Mouse (Mus musculus) lung, postnatal 4 days (tissue): ENCODE measurements at regions not wholly inside any gene's neighbourhood (a gene's known extent, or its start where the extent isn't known, plus 50 kb on each side); places are given as distances from the start of the nearest gene placed in this dataset.

Source experiments
- DNase-seq, 2 experiments: peaks; one replicate each; pipeline ENCODE4 v3.0.0; 2021

DNA sequence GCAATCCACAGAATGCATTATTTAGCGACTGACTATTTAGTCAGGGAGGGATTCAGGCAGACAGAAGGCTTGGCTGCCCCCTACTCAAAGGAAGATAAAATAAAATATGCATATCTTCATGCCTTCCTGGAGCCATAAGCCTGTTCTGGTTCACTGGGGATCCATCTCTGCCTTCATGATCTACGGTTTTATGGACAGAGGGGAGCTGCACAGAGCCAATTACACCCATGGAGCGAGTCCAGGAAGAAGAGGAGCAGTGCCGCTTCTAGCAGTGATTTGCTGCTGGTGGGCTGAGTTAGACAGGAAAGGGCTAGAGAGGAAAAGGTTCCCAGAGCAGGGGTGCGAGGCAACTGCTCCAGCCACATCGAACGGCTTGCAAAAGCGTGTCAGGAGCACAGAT lies 248.2 kb upstream of the Camk1g start:
- DNase-seq, result no peak

DNA sequence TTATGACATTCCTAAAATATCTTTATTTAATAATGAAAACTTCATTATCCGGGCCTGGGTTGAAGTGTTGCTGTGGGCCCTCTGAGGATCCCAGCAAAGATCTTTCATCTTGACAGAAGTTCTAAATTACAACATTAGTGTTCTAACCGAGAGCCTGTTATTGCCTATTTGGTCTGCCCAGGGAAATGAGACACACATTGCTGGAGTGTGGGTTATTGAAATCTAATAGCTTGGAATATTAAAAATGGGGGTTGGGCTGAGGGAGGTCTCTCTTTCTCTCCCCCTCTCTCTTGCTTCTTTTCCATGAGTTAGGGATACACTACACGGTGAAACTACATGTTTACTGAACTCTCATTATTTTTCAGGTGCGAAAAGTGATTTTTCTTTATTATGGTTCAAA lies 240.4 kb upstream of the Camk1g start:
- no peak for DNase-seq

DNA sequence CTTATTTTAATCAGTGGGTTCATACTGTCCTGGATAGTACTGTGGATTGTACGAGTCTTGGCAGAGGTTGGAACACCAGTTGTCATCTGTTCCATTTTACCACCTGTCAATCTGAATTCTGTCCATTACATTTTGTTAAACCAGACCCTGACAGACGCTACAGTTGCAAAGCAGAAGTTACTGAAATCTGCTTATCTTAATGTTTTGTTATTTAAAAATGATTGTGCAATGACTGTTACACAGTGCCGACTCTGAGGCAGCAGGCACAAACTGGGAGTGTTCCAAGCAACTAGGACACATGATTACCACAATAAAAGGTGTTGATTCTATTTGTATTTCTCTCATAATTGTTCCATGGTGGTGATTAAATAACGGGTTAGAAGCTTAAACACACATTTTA lies 229.8 kb upstream of the Camk1g start:
- DNase-seq, result no peak

DNA sequence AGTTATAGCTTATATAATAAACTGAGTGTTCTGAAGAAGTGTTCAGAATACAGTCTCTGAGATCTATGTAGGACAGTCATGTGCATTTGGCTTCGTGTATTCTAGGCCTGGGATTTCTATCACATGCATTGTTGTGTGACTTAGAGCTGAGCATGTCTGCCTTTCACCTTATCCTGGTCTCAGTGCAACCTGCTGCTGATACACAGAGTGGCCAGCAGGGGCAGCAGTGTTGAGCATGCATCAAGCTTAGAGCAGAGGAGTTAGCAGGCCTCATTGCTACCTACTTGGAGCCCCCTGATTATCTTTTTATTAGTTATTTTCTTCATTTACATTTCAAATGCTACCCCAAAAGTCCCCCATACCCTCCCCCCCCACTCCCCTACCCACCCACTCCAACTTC lies 229.1 kb upstream of the Camk1g start:
- DNase-seq, result peak in 1 of 2 experiments; percentile 6

DNA sequence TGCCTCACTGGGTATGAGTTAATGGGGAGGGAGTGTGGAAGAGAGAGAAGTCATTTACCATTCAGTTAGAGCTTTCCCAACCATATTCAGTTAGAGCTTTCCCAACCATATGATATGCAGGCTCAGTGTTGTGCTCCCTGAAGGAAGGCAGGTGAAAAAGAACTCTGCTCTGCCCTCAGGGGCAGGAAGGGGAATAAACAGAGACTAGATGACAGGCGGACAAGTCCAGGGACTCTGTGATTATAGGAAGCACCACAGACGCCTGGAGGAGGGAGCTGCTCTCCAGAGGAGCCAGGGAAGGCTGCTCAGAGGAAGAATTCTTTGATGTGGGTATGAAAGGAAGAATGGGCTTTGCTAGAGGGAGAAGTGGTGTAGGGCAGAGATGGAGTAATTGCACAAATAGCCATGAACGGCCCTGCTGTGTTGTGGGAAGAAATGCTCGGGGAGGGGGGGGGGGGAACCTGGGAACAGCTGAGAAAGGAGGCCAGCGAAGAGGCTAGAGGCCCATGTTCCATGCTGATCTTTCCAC lies 220.3 kb upstream of the Camk1g start:
- DNase-seq, result no peak

DNA sequence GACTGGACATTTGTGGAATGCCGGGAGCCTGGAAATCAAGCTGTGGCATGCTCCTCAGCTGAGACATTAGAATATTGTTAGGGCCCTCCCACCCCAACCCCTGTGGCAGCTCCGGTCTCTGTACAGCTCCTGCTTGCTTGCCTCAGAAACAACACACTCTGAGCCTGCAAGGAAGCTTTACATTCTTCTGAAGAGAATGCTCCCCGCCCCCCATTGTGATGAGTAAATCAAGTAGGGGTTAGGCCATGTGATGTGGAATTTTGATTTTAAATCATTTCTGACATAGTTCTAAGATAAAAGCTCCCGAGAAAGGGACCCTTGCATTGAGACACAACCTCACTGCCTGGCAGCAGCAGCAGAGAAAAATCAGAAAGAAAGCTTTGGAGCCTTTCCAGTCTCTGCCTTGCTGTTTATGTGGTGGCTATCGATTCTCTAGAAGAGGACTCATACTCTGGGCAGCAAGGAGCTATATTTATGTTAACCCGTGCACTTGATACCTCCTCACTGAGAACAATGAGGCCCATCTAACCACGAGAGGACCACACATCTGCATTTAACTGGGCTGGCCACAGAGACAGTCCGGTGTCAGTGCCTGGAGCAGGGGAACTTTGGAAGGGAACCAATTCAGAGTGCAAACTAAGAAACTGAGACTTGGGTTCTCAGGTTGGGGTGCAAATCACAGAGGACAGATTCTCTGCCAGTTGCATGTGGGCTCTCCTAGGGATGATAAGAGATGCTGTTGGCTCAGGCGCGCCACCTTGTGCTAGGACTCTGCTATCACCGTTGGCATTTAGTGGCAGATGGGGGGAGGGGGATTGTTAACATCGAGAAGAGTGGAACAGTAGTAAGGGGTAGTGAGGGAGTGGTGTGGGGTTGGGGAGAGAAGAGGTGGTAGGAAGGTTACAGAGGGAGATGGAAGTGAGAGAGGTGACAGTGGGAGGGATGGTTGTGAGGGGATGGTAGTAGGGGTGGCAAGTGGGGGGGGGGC lies 218.7 kb upstream of the Camk1g start:
- peak; percentile 58 to 73 for DNase-seq

DNA sequence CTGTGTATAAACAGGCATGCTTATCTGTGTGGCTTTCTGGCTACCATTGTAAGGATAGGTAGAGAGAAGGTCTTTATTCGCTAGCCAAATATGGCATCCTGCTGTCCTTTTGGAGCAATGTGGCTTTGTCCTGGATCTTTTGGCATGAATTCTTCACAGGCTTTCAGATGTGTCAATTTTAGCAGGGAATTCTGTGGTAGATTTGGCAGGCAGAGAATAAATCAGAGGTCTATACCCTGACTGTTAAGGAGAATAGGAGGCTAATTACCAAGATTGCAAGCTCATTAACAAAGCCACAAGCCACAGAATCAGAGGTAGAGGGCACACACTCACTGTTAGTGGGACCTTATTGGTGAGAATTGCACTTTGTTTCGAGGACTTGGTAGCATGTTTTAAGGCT lies 217.2 kb upstream of the Camk1g start:
- no peak for DNase-seq

DNA sequence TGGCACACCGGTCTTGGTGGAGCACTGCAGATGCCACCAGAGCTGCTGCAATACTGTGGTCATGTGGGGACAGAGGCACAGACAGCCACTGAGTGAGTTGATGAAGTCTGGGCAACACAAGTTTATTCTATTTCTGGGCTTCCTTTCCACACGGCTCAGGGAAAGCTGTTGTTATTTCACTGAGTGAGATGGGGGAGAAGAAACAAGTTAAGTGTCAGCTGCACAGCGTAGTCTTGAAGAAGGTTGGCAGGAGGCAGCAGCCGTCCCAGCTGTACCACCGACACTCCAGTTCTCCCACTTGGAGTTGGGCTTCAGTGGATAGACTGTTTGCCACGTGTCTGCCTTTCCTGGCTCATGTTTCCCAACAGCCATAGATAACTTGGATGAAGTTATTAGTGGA lies 216.8 kb upstream of the Camk1g start:
- DNase-seq, result peak in 1 of 2 experiments; percentile 27

DNA sequence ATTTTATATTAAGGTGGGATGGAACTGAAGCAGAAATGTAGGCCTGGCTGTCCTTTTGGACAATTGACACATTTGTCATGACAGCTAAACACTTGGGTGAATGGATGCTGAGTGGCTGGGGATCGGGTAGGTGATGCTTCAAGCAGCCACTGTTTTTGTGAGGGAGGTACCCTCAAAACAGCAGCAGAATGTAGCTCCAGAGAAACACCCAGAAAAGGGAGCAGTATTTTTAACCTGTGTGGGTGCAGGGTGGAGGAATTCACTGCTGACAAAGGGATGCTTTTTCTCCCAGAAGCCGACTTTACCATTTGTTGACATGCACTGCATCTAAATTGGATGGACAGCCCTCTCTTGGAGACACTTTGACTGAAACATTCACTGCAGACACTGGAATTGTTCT lies 213.7 kb upstream of the Camk1g start:
- DNase-seq, result no peak

DNA sequence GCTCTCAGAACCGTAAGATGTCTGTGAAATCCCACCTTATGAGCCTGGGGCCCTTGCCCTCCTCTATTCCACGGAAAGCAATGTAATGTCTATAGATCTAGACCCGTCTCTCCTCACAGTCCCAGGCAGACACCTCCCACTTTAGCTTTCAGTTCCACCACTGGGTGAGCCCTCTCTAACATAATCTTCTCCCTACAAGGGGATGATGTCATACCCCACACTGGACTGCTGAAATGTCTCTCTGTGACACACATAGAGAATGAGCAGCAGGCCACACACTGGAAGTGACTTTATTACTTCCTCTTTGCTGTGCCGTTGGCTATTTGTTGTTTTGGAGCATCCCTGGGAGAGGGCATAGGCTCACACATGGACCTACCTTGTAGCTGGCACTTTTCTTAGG lies 210.3 kb upstream of the Camk1g start:
- DNase-seq, result no peak

DNA sequence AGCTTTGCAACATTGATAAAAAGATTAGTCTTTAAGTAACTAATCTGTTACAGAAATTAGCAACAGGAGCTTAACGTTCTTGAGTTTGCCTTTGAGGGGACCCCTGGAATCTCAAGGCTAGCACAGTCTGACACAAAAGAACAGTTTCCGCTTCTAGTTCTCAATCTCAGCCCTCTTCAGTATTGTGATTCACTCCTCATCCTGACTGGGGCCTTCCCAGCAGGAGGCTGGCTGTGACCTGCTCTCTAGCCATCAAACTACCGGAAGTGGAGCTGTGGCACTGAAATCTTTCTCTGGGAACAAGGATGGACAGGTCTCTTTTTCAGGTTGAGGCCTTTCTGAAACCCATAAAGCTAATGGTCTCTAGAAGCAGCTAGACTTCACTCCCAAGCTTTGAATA lies 209.6 kb upstream of the Camk1g start:
- DNase-seq, result no peak

DNA sequence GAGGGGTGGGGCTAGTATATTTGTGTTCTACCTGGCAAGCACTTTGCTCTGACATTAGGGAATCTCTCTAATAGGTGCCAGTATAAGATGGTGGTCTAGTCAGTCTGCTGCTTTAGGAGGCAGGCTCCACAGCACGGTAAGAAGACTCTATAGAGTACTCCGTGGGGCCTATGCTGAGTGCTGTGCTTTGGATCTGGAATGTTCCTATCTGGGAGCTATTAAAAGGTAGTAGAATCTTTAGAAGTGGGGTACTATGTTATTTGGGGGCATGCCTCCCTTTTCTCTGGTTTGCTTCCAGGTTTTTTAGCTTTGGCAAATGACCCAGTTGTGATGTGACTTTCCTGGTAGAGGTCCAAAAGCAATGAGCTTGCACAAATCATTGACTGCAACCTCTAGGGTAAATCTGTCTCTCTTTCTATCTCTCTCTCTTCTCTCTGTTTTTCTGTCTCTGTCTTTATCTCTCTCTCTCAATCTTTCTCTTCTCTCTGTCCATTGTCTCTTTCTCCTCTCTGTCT lies 208.6 kb upstream of the Camk1g start:
- DNase-seq, result no peak

DNA sequence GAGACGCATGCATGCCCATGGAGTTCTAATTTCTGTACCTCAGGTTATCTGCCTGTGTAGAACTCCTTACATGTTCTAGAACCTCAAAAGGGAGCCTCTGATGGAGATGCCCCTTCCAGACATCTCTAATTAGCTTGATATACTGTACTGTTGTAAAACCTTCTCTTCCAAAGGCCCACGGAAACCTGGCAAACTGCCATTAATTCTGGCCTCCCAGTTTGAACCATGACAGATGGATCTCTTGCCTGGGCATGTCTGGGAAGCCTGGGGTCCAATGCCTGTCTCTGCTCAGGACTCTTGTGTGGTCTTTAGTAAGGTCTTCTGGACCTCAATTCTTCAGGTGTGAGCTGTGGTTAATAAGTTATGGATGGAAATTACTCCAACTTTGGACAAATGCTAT lies 207.7 kb upstream of the Camk1g start:
- no peak for DNase-seq

DNA sequence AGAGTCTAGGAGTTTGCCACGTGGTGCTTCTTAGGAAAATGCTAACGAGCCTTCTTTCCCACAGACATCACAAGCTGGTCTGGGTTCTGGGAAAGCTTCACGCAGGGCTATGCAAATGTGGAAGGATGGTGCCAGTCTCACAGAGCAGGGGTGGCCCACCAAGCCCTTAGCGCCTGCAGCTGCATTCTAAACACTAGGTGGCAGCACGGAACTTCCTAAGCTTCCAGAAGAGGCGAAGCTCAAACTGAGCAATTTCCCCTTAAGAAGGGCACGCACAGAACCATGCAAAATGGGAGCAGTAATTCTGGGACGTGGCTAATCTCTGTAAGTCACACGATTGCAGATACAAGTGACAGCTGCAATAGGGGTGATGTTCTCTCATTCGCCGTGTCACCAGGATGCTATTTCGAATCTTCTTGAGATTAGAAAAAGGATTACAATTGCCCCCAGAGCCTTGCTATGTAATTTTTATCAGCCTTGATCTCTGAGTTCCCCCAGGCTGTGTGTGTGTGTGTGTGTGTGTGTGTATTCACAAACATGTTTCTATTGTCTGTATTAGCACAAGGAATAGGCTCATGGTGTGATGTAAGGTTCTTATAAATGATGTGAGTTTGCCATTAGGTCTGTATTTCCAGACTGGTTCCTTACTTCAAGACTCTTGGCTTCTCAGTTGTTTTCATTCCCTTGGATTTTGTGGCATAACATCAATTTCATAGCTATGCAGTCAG lies 206.1 kb upstream of the Camk1g start:
- peak; percentile 77 to 78 for DNase-seq

DNA sequence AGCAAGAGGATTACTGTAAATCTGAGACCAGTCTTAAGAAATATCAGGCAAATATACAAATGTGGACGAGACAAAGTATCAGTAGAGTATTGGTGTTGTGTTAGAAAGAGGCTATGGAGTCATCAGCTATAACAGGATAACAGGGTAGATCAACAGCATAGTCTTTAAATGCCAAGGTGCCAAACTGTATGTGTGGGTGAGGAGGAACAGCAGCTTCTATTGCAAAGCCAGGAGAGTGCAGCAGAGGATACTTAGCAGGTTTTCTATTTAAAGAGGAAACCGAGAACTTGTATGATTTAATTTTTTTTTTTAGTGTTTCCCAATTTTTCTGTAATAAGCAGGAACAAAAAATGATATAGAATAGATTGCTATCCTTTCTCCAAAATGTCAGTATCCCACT lies 202.7 kb upstream of the Camk1g start:
- no peak for DNase-seq

DNA sequence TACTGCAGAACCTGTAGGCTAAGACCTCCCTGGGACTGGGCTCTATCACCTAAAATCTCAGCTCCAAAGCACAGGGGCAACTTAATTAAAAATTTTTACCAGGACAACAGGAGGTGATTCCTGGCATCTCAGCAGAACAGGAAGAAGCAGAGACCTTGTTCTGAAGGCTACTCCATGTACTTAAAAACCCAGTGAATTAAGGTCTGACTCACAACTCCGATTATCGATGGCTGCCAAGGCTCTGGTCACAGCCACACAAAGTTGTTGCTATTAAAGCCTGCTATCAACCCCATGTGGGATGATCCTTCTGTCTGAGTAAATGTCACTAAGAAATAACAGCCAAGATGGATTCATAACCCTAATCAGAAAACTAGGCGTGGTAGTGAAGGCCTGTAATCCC lies 202.3 kb upstream of the Camk1g start:
- no peak for DNase-seq

DNA sequence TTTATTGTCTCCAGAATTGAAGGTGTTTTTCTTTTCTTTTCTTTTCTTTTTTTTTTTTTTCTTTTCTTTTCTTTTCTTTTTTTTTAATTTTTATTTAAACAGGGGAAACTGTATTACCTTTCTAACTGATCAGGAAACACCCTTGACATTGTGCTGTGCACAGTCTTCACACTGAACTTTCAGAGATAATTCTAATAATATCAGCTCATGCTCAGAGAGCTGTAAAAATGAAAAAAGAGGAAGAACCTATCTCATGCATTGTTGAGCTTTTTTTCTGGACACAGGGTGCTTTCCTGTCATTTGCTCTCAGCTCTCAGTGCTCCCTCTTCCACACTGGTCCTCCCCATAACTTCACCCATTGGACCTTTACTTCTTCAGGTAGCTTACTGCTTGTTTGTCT lies 201.0 kb upstream of the Camk1g start:
- DNase-seq, result no peak

DNA sequence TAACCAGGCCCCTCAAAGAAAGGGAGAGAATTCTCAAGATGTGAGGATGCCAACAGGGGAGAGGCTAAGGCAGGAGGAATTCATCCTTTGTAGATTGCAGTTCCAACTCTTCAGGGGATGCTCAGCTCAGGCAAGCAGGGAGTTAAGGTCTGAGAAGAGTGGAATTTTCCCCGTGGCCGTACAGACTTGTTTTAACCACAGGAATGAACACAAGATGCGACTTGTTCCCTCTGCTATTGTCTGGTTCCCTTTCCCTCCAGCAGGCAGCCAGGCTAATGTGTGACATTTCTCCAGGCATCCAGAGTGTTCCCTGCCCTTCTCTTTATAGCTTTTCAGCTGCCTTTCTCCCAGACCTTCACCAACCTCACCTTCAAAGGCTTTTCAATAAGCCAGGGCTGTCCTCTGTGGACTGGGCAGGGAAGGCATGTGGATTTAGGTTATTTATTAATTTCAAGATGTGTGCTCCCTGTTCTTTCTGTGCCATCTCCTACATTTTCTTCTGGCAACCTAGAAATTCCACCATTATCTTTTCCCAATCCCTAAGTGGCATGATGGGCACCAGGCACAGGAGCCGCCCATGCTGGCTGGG lies 198.6 kb upstream of the Camk1g start:
- DNase-seq, result no peak

DNA sequence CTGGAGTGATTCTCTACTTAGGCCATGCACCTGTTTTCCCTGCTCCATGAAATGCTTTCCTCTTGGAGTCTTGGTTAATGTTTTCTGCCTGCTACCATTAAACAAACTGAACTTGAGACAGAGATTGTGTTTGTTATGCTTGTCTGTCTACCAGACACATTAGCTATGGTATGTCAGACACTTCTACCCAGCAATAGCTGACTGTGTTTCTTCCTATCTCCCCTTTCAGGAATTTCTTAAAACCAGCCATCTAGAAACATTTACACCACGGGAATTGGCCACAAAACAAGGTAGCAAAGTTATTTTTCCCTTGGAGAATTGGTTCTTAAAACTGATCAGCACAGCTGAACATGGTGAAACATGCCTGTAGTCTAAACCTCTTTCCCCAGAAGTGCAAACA lies 197.1 kb upstream of the Camk1g start:
- no peak for DNase-seq

DNA sequence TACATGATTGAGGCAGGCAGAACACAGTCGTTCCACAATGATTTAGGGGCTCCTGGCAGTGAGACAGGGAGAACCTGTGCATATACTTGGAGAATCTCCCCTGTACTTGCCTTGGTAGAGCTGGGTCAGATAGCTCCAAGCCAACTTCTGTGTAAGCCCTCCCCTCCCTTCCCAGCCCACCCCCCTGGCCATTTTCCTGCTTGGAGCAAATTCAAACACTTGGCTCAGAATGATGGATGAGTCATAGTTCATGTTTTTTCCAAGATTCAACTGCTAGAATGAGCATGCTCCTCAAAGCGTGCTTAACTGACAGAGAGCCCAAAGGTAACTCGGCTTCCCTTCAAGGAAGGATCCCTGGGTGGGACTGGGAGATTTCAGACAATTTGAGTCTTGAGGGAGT lies 194.1 kb upstream of the Camk1g start:
- no peak for DNase-seq

DNA sequence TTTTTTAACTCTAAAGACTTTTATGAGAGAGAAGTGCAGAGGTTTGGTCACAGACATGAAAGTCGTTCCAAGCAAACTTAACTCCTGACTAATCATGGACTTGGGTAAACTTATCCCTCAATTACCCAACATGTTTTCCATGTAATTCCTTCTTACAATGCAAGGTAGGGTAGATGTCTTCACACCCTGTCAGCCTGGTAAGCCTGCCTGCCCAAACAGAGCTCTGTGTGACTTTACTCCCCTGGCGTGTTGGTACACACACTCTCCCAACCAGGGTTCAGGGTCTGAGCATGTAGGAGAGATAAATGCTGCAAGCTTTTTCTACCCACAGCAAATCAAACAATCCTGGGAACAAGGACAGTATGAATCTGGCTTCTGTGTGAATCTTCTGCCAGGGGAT lies 192.1 kb upstream of the Camk1g start:
- no peak for DNase-seq

DNA sequence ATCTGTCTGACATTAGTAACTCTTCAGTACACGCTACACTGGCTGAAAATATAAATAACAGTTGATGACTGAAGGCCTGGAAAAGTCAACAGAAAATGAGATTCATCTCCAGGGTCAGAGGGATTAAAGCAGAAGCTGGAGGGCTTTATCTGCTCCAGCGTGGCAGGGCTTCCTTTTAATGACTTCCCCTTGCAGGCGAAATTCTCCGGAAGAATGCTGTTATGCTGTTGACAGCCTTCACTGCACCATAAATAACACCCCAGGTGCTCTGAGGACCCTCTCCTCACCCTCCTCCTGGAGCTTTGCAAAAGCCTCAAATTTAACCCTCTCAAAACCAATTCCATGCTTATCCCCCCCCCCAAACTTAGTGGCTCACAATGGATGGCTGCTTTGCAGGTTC lies 188.0 kb upstream of the Camk1g start:
- no peak for DNase-seq

DNA sequence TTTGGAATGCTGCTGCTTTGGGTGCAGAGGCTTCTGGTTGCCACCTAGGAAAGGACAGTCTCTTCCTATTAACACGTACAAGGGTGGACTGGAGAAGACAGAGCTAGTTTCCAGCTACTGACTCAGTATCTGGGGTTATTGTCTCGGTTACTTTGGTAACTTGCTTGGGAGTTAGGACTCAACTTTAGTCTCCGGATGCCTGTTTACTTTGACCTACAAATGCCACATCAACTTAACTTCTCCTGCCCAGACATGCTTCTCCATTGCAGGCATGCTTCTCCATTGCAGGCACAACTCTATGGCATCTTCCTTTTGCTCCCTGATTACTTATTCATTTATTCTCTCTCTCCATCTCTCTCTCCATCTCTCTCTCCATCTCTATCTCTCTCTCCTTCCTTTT lies 184.6 kb upstream of the Camk1g start:
- DNase-seq, result no peak
